Mouse (Mus musculus) CD4-positive, CD25-positive, alpha-beta regulatory T cell, adult 2 months (primary cell): ENCODE results near the gene Kdm4a.
A peak's percentile ranks its signal among the peaks of the same experiment; 100 is the strongest.

Experiments used
- DNase-seq: peaks from one replicate; pipeline ENCODE4 v3.0.0-alpha.2; 2012; ENCODE audit warnings: low read depth, low spot score

The Kdm4a gene

DNA sequence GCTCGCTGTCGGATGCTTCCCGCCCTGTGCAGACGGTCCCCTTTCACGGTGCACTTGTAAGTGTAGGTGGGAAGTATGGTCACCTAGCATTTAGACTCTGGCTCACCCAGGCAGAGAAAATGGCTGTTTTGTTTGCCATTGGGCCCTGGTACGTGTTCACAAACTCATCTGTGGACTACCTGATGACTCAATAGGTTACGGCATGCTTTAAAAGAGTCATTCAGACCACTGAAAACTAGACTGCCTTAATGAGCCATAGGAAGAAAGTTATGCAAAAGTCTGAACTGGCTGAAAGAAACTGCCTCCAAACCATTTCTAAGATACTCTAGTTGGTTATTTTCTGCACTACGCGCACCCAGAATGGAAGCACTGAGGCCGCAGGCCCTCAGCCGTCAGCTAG is 63.7 kb downstream of the Kdm4a start:
- DNase-seq: no peak

DNA sequence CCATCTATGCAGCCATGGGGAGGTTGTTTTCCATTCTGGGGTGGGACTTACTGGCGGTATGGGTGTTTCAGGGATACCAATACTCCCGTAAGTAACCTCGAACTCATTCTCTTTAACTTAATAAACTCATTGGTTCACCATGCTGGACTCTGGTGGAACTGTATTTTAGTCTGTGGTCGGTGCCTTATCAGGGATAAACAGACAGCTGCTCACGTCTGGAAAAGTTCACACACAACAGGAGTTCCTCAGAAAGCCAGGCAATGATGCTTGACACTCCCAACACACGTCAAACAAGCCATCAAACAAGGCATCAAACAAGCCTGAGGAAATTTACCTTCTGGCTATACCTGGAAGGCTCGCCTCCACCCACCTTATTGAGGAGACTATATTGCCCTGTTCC is 64.7 kb downstream of the Kdm4a start:
- no peak for DNase-seq

DNA sequence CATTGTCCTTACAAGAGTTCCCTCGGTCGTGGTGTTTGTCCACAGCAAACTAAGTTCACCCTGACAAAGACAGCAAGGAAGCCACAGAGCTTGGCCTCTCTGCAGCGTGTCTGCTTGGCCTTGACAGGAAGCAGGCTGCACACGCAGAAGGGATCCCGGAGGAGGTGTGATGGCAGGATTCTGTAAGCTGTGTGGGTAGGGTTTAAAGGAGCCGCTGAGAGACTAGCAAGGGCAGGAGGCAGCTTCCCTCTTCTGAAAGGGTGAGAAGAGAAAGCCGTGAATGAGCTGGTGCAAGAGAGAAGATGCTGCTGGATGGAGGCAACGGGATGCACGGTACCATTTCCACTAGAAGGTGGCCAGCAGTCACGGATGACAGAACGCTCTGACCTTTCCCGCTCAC is 67.2 kb downstream of the Kdm4a start:
- no peak for DNase-seq

DNA sequence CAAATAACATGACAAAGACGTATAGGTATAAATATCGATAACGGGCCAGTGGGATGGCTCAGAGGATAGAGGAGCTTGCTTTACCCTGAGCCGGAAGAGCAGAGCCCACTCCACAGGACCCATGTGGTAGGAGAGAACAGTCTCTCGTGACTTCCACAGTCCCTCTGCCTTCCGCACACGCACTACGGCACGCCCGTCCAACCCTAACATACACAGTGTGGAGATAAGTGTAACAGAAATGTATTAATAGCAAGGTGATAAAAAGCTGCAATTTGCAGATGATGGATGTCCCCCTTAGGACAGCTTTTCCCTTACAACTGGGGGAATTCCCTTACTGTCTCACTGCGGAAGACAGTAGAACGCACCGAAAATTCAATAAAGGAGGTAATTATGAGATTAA is 70.2 kb downstream of the Kdm4a start:
- DNase-seq: no peak

DNA sequence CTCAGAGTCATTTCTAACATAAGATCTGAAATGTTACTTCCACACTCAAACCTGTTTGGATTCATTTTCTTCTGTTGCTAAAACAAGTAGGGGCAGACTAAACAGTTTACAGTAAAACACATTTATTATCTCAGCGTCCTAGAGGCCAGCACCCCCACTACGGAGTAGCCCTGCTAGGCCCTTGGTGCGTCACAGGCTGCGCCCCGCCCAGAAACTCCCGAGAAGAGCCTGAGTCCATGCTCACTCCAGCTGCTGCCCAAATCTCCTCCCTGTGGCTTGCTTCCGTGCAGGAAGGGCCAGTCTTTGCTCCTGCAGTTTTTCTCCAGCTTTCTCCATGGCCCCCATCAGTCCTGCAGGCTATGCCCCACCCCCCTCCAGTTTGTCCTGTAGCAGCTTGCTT is 71.1 kb downstream of the Kdm4a start:
- no peak for DNase-seq

DNA sequence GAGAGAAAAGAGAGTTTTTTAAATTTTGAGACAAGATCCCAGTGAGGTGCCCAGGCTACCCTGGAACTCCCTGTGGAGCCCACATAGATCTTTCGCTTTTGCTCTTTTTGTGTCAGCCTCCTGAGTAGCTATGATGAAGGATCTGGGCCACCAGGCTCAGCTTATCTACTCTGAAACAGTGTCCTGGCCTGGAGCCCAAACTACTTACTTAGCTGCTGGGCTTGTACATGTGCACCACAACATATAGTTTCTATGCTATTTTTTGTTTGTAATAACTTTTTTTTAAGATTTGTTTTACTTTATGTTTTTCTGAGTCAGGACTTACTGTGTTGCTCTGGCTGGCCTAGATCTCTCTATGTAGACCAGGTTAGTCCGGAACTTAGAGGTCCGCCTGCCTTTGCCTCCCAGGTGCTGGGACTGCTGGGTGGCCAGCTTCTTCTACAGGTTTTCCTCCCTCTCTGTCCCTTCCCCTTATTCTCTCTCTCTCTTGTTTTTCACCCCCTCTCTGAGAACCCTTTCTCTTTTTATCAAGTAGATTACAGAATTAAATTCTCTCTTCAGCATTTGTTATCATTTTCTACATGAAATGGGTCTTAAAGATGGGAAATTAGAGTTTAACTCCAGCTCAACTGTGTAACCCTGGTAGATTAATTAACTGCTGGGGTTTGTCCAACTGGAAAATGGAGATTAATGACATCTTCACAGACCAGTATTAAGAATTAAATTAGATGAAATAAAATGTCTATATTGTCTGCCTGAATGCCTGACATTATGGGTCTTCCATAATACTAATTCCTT is 74.4 kb downstream of the Kdm4a start:
- DNase-seq: no peak

DNA sequence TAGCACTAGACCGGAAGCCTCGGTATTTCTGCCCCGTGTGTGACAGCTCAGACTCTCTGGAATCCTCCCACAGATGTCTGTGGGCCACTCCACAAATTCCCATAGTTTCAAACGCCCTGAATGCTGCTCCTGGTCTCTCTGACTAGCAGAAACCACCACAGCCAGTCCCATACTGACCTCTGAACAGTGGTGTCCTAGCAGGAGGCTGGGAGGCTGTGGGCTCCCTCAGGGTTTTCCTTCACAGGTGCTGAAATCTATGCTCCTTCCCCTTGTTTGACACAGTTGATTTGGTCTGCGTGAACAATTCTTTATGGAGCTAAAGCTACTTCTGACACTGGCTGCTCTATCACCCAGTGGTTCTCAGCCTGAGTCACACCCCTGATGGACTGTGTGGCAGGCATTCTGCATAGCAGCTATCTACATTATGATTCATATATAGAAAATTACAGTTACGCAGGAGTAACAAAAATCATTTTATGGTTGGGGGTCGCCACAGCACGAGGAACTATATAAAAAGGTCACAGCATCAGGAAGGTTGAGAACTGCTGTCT is 76.5 kb downstream of the Kdm4a start:
- no peak for DNase-seq

DNA sequence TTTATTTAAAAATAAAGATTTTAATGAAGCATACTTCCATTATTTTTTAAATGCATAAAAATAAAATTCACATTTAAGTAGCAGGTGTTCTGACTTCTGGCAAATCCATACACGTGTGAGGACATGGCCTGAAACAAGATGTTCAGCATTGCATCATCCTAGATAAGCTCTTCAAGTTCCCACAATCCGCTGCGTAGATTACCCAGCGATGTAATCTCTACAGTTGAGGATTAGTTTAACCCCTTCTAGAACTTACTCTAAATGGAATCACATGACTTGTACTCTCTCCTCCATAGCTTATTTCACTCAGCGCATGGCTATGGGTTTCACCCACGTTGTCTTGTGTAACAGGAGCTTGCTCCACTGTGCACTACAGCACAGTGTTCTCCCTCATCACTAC is 78.3 kb downstream of the Kdm4a start:
- no peak for DNase-seq

DNA sequence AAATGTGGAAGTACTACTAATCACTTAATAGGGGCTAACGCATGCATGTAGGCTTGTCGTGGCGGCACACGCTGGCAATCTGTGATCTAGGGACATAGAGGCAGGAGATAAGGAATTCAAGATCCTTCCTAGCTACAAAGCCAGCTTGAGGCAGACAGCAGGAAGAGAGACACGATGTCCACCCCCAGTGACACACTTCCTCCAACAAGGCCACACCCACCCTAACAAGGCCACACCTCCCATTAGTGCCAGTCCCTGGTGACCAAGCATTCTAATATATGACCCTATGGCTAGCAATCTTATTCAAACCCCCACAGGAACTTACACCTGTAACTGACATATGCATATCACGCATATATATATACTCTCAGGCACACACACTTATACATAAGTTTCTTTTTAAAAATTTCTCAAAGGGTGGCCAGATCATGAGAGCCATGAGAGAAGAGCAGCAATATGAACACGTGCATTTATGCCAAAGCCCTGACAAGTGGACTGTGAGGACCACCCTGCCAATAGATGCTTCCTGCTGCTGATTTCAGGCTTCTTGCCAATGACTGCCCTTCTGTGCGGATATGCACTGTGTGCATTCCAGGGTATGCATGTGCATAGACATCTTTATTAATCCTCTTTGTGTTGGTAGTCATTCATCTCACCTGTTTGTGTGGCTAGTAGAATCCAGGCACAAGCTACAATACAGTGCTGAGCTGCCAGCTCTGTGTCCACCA is 80.0 kb downstream of the Kdm4a start:
- DNase-seq: no peak

DNA sequence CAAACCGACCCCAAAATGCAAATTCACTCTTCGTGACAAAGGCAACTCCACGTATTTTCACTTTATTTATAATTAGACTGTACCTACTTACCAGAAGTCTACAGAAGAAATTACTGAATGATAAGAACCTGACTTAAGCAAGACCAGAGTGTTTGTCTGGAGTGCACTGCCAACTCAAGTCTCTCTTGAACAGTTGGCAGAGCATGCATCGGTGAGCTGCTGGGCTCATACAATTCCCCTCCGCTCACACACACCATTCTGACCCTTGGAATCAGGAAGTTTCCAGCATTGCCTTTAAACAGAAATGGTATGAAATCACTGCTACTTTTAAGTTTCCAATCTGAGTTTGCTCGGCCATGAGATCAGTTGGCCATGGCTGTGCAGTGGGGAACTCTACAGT is 81.3 kb downstream of the Kdm4a start:
- no peak for DNase-seq

DNA sequence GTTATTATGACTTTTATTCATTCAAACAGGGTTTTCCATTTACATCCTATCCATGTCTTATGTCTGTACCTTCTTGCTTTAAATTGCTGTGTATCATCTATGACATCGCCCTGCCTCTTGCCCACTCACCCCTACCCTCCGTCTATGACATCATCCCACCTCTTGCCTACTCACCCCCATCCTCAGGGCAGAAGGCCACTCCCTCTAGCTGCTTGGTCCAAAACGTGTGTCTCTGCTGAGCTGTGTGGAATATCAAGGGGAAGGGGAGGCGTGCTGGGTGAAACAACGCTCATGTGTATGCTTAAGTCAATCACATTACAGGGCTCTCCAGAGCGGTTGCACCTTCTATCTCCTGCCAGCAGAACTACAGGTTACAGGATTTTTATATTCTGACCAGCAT is 83.8 kb downstream of the Kdm4a start:
- no peak for DNase-seq

DNA sequence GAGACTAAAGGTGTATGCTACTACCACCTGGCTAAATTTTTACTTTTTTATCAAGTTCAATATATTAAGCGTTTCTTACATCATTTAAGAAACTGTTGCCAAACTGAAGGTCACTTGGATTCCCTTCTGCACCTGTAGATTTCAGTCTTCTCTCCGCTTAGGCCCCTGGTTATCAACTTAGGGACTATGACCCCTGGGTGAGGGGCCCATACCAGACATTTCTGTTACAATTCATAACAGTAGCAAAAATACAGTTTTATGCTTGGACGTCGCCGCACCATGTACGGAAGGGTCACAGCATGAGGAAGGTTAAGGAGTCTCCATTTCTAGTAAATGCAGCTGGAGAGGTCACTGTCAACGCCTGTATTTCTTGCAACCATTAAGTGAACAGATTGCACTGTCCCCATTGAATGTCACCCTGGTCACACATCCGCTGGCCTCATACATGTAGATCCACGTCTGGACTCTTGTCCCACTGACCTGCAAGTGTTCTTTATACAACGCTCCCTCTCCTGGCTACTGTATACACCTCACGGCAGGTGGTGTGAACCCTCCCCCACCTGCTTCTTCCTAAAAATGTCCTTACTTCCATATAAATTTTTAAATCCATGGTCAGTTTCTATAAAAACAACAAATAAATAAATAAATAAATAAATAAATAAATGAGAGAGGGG is 86.9 kb downstream of the Kdm4a start:
- no peak for DNase-seq

DNA sequence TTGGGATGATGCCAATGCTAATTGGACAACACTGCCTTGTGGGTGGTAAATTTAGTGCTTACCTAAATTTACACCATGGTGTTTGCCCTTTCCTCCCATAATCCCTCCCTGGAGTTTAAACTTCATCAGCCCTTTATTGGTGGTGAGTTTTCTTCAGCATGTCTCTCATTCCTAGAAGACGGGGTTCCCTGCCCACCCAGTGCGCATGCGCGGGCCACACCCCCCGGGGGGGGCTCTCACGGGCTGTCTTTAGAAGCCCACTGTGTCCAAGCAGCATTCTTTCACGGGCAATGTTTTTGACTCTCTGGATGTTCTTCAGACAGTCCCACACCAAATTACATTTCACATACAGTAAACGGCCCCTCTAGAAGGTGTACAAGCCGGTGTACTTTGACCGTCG is 89.4 kb downstream of the Kdm4a start:
- no peak for DNase-seq

DNA sequence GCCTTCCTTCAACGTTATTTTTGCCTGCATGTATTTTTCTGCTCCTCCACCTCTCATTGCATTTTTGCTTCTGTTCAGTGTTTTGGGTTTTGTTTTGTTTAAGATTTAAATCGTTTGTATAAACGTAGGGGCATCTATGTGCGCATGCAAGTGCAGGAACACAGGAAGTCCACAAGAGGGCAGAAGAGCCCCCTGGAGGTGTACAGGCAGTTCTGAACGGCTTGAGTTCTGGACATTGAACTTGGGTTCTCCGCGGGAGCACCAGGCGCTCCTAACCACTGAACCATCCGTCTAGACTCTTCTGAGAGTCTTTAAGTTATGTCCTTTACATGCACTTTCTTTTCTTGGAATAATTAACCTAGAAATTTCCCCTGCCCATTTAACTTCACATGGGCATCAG is 89.9 kb downstream of the Kdm4a start:
- DNase-seq: peak; percentile 36

DNA sequence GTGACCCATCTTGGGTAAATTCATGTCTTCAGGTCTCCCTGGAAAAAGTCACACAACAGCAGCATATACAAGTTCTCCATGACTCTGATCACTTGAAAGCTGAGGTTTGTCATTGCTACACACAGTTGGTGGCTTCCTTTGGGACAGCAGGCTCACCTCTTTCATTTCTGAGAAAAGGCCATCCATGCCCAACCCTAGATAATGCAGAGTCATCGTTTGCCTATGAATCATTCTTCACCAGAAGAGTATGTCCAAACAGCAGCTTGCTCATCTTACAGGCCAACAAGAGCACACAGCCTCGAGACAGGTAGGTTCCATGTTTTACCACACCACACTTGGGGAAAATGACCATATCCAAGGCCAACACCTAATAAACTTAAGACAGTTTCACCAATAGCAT is 91.1 kb downstream of the Kdm4a start:
- DNase-seq: no peak
